Comparison of ENCODE assay signal across 20 mouse cellular contexts in genomic region chr12:17449661-17450091, GRCm38 (mm10).
DNase-seq lines count a peak whose midpoint lies in the region; ATAC-seq and TF ChIP-seq lines count a peak whose summit lies in the region.
"Had no signal": no experiment of that assay in that cellular context is flagged by ENCODE, and none has a peak within 500 bp of the region (broad histone marks: within the 10 kb centered on the region; RNA-seq: fewer than 3 reads in every experiment).

No protein-coding gene starts in this region.

- intact Hi-C loops in heart, postnatal 14 days (cut with DNase I) = no loop called here

- 62% methylated on average over 4 of the region's 4 CpGs for WGBS in heart, embryonic 11.5 days (ENCODE audit: insufficient replicate concordance)
- 45% methylated on average over 4 of the region's 4 CpGs for WGBS in liver, embryonic 14.5 days (ENCODE audit: insufficient replicate concordance)
- WGBS in liver, embryonic 11.5 days = 69% methylated on average over 4 of the region's 4 CpGs
- WGBS in forebrain, embryonic 14.5 days = 93% methylated on average over 4 of the region's 4 CpGs

- no peak overlapping the region for H3K4me3 ChIP-seq in heart, embryonic 11.5 days (ENCODE audit: low read depth, low read length)
- H3K4me3 ChIP-seq in liver, embryonic 14.5 days (ENCODE audit: insufficient read depth in 1 of 2, low read depth in 2 of 2, low read length in 2 of 2) = no peak overlapping the region
- H3K4me3 ChIP-seq in liver, embryonic 11.5 days (ENCODE audit: low read depth, low read length) = no peak overlapping the region
- no peak overlapping the region for H3K4me3 ChIP-seq in forebrain, embryonic 14.5 days (ENCODE audit: low read depth, low read length)
- H3K4me3 ChIP-seq: embryonic facial prominence, embryonic 12.5 days; forebrain, embryonic 10.5 days; heart, adult 2 months; hindbrain, embryonic 15.5 days; lung, embryonic 15.5 days; megakaryocyte, embryonic 14.5 days had no signal

- DNase-seq in heart, postnatal 14 days = no peak
- DNase-seq in liver, embryonic 14.5 days (ENCODE audit: low read depth in 3 of 3, low spot score in 3 of 3) = no peak
- no peak for DNase-seq in liver, embryonic 11.5 days (ENCODE audit: low spot score)
- peak; percentile 34 for DNase-seq in fat pad, adult 2 months (ENCODE audit: extremely low read depth, low read depth, low spot score)
- no peak for DNase-seq in forebrain, embryonic 14.5 days (ENCODE audit: low spot score)
- no peak for DNase-seq in T-cell, adult 2 months (ENCODE audit: low spot score)
- DNase-seq in cerebellum, postnatal 4 days (ENCODE audit: low spot score in 2 of 2) = no peak
- DNase-seq: adrenal gland, adult 2 months; cerebellum, adult 11-12 months; cerebellum, postnatal 36 days; heart, adult 2 months; kidney, adult 2 months; layer of hippocampus, postnatal 36 days; left cerebral cortex, postnatal 4 days had no signal

- no peaks in the 10 kb centered on the region for H3K27me3 ChIP-seq in heart, embryonic 11.5 days (ENCODE audit: control insufficient read depth, insufficient read depth, low read length)
- H3K27me3 ChIP-seq in liver, embryonic 14.5 days (ENCODE audit: control insufficient read depth, insufficient read depth, low read length) = no peaks in the 10 kb centered on the region
- H3K27me3 ChIP-seq in liver, embryonic 11.5 days (replicated peaks; ENCODE audit: control insufficient read depth, insufficient read depth, low read length) = no peaks in the 10 kb centered on the region
- no peaks in the 10 kb centered on the region for H3K27me3 ChIP-seq in forebrain, embryonic 14.5 days (replicated peaks; ENCODE audit: control insufficient read depth, insufficient read depth, low read length)
- H3K27me3 ChIP-seq: embryonic facial prominence, embryonic 12.5 days; hindbrain, embryonic 15.5 days; lung, embryonic 15.5 days; megakaryocyte, embryonic 14.5 days had no signal

- peak; percentile 51; the same call in 1 of the 2 replicates for ATAC-seq in heart, embryonic 11.5 days (replicated peaks; ENCODE audit: insufficient number of reproducible peaks, low FRiP score, low TSS enrichment)
- no peak for ATAC-seq in liver, embryonic 14.5 days (ENCODE audit: insufficient read depth)
- no peak for ATAC-seq in liver, embryonic 11.5 days (replicated peaks; ENCODE audit: low FRiP score)
- no peak for ATAC-seq in forebrain, embryonic 14.5 days

- H3K36me3 ChIP-seq in heart, embryonic 11.5 days (ENCODE audit: control insufficient read depth, insufficient read depth, low read length) = no peaks in the 10 kb centered on the region
- no peaks in the 10 kb centered on the region for H3K36me3 ChIP-seq in liver, embryonic 14.5 days (replicated peaks; ENCODE audit: control insufficient read depth, insufficient read depth, low read depth)
- H3K36me3 ChIP-seq in liver, embryonic 11.5 days (ENCODE audit: control insufficient read depth, insufficient read depth, low read length) = no peaks in the 10 kb centered on the region
- H3K36me3 ChIP-seq in forebrain, embryonic 14.5 days (ENCODE audit: control insufficient read depth, insufficient read depth, low read length) = no peaks in the 10 kb centered on the region
- H3K36me3 ChIP-seq: embryonic facial prominence, embryonic 12.5 days; forebrain, embryonic 10.5 days; hindbrain, embryonic 15.5 days; lung, embryonic 15.5 days had no signal

- H3K9ac ChIP-seq in heart, embryonic 11.5 days (ENCODE audit: low read depth, low read length) = no peak overlapping the region
- H3K9ac ChIP-seq in liver, embryonic 14.5 days (replicated peaks) = no peak overlapping the region
- H3K9ac ChIP-seq in liver, embryonic 11.5 days (ENCODE audit: low read depth, low read length) = no peak overlapping the region
- no peak overlapping the region for H3K9ac ChIP-seq in forebrain, embryonic 14.5 days (ENCODE audit: low read length)
- H3K9ac ChIP-seq: embryonic facial prominence, embryonic 12.5 days; hindbrain, embryonic 15.5 days; lung, embryonic 15.5 days had no signal

- no peak overlapping the region for H3K27ac ChIP-seq in heart, embryonic 11.5 days (ENCODE audit: low read depth, low read length)
- H3K27ac ChIP-seq in liver, embryonic 14.5 days = no peak overlapping the region
- H3K27ac ChIP-seq in liver, embryonic 11.5 days (ENCODE audit: low read depth, low read length) = no peak overlapping the region
- H3K27ac ChIP-seq in forebrain, embryonic 14.5 days (ENCODE audit: low read depth, low read length) = no peak overlapping the region
- H3K27ac ChIP-seq: embryonic facial prominence, embryonic 12.5 days; forebrain, embryonic 10.5 days; heart, adult 2 months; hindbrain, embryonic 15.5 days; lung, embryonic 15.5 days had no signal

- TF ChIP-seq CTCF in liver, embryonic 14.5 days (IDR thresholded peaks at IDR 0.05; ENCODE audit: low read depth) = 0 out of 2 replicates have a peak, but pooled peaks have one; percentile 15

- no peak overlapping the region for H3K4me2 ChIP-seq in heart, embryonic 11.5 days
- no peak overlapping the region for H3K4me2 ChIP-seq in liver, embryonic 14.5 days (ENCODE audit: low read depth)
- H3K4me2 ChIP-seq in liver, embryonic 11.5 days = no peak overlapping the region
- H3K4me2 ChIP-seq in forebrain, embryonic 14.5 days (ENCODE audit: low read length) = no peak overlapping the region
- H3K4me2 ChIP-seq: embryonic facial prominence, embryonic 12.5 days; hindbrain, embryonic 15.5 days; lung, embryonic 15.5 days had no signal

- H3K9me3 ChIP-seq in heart, embryonic 11.5 days (replicated peaks; ENCODE audit: control insufficient read depth, low read length) = no peaks in the 10 kb centered on the region
- H3K9me3 ChIP-seq in liver, embryonic 14.5 days (ENCODE audit: control insufficient read depth, low read length) = no peaks in the 10 kb centered on the region
- H3K9me3 ChIP-seq in liver, embryonic 11.5 days (ENCODE audit: control insufficient read depth, low read length) = no peaks in the 10 kb centered on the region
- no peaks in the 10 kb centered on the region for H3K9me3 ChIP-seq in forebrain, embryonic 14.5 days (replicated peaks; ENCODE audit: control insufficient read depth, low read length)
- H3K9me3 ChIP-seq: embryonic facial prominence, embryonic 12.5 days; forebrain, embryonic 10.5 days; hindbrain, embryonic 15.5 days; lung, embryonic 15.5 days; megakaryocyte, embryonic 14.5 days had no signal

- H3K4me1 ChIP-seq in heart, embryonic 11.5 days (ENCODE audit: control insufficient read depth, insufficient read depth, low read length) = 0 out of 2 replicates have a peak, but pooled peaks cover 2% of the 10 kb centered on the region
- peaks cover 0 to 19% of the 10 kb centered on the region in 2 experiments; a peak in 2 of 4 replicates for H3K4me1 ChIP-seq in liver, embryonic 14.5 days (replicated peaks; ENCODE audit: control insufficient read depth in 2 of 2, insufficient read depth in 2 of 2, low read length in 1 of 2)
- H3K4me1 ChIP-seq in liver, embryonic 11.5 days (replicated peaks; ENCODE audit: control insufficient read depth, insufficient read depth, low read length) = peaks cover 7% of the 10 kb centered on the region; the same call in 1 of the 2 replicates
- H3K4me1 ChIP-seq in forebrain, embryonic 14.5 days (ENCODE audit: control insufficient read depth, insufficient read depth, low read length) = no peaks in the 10 kb centered on the region
- H3K4me1 ChIP-seq: embryonic facial prominence, embryonic 12.5 days; hindbrain, embryonic 15.5 days had no signal

- no peak for TF ChIP-seq EP300 in liver, embryonic 14.5 days (IDR thresholded peaks at IDR 0.05; ENCODE audit: low read depth)
